Mouse (Mus musculus) liver, postnatal 0 days (tissue): Measurements from ENCODE around the gene Samm50. TPM values are rescaled to one million over a fixed set of nuclear protein-coding genes. Genes with fewer than 3 reads are reported as not detected.
A peak's percentile ranks its signal among the peaks of the same experiment; 100 is the strongest.

Experiments
- ATAC-seq: fragments of 200-750 bp; cut with Nextera tagmentation; 2 replicates; pipeline ENCODE4 v1.8.0; 2017; ENCODE audit warnings: mild to moderate bottlenecking, moderate library complexity
- DNase-seq: peaks from one replicate; pipeline ENCODE4 v3.0.0-alpha.2; 2016
- H3K27ac ChIP-seq: fragments of 300-500 bp; sonication (generic); 2 replicates; pipeline ENCODE4 v1.5.1; 2014; ENCODE audit warnings: antibody characterized with exemption, moderate library complexity, mild to moderate bottlenecking, low read depth
- H3K27me3 ChIP-seq: fragments of 300-500 bp; sonication (generic); 2 replicates; pipeline ENCODE4 v1.6.1; 2014; ENCODE audit warnings: low read length, control low read depth, mixed read lengths; ENCODE audit not compliant: insufficient read depth
- H3K36me3 ChIP-seq: fragments of 300-500 bp; sonication (generic); replicated peaks from 2 replicates; pipeline ENCODE4 v1.6.1; 2014; ENCODE audit warnings: mild to moderate bottlenecking, control low read depth, low read length, moderate library complexity, mixed read lengths; ENCODE audit not compliant: insufficient read depth
- H3K4me1 ChIP-seq: fragments of 300-500 bp; sonication (generic); 2 replicates; pipeline ENCODE4 v1.6.1; 2014; ENCODE audit warnings: antibody characterized with exemption, mild to moderate bottlenecking, control low read depth; ENCODE audit not compliant: insufficient read depth
- H3K4me2 ChIP-seq: fragments of 300-500 bp; sonication (generic); 2 replicates; pipeline ENCODE4 v1.6.1; 2014; ENCODE audit warnings: low read depth, mild to moderate bottlenecking, low read length, moderate library complexity, mixed read lengths
- H3K4me3 ChIP-seq: fragments of 300-500 bp; sonication (generic); 2 replicates; pipeline ENCODE4 v1.5.1; 2014; ENCODE audit warnings: low read depth, low read length
- H3K9ac ChIP-seq: fragments of 300-500 bp; sonication (generic); replicated peaks from 2 replicates; pipeline ENCODE4 v1.6.1; 2014; ENCODE audit warnings: mild to moderate bottlenecking, moderate library complexity
- H3K9me3 ChIP-seq: fragments of 300-500 bp; sonication (generic); 2 replicates; pipeline ENCODE4 v1.6.1; 2016; ENCODE audit warnings: mild to moderate bottlenecking, control low read depth, low read length, mixed read lengths
- CTCF ChIP-seq: sonication (generic); IDR thresholded peaks from 2 replicates; pipeline ENCODE4 v1.5.1; 2016; ENCODE audit warnings: antibody characterized with exemption, low read depth
- EP300 ChIP-seq: IDR thresholded peaks from 2 replicates; pipeline ENCODE4 v1.6.1; 2016; ENCODE audit warnings: antibody characterized with exemption, low read depth, mild to moderate bottlenecking
- WGBS: fragments of 180-500 bp; shearing (Covaris S2); extraction: QIAGEN DNeasy Blood & Tissue Kit; methylation state at CpG from one replicate; pipeline ENCODE4 v1.1.7; 2014; ENCODE audit not compliant: insufficient replicate concordance; 5-methylcytosine and 5-hydroxymethylcytosine counted together
- polyA plus RNA-seq: library from polyadenylated mRNA; unstranded; fragments of >200 nt; fragmentation: Nextera tagmentation; extraction: Ambion mirVana; gene quantifications from 2 replicates; pipeline ENCODE4 v1.2.1, GENCODE M21; 2015

Samm50 gene
- polyA plus RNA-seq, 1 experiment from 2014 or later: 103 TPM

GRCm38 (mm10) chr15:84213162-84213739, 21.2 kb downstream of the Samm50 start:
- Histone ChIP-seq H3K36me3 (peaks cover 41% of the 10 kb centered on the region), H3K27ac (no peak overlapping the region), H3K9me3 (no peaks in the 10 kb centered on the region), H3K9ac (no peak overlapping the region), H3K27me3 (no peaks in the 10 kb centered on the region), H3K4me2 (no peak overlapping the region), H3K4me3 (no peak overlapping the region), H3K4me1 (peaks cover 37% of the 10 kb centered on the region)
- DNase-seq (no peak), ATAC-seq (no peak)
- 79% methylated on average over 6 of the region's 6 CpGs for WGBS
- TF ChIP-seq EP300: no peak
- no peak for TF ChIP-seq CTCF

DNA sequence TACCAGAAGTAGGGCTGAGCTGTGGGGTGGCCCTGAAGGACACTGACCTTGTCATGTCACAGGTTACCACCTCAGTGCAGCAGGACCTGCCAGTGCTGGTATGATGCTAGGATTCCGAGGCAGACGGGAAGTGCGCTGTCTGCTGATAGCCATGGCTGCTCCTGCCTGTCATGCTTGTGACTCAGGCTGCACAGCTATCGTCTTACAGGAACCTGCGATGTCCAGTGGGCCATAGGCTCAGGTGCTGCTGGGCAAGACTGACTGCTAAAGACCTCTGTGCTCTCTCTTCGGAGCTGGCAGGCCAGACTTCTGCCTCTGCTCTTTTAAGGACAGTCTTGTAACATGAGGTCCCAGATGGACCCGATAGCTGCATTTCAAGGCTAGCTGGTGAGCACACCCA, 22.4 kb downstream of the Samm50 start:
- TF ChIP-seq EP300: no peak
- no peak for TF ChIP-seq CTCF
- no peak overlapping the region for H3K4me3 ChIP-seq
- H3K27ac ChIP-seq: no peak overlapping the region
- H3K9ac ChIP-seq: no peak overlapping the region
- ATAC-seq: no peak
- H3K36me3 ChIP-seq: peaks cover 40% of the 10 kb centered on the region
- no peaks in the 10 kb centered on the region for H3K27me3 ChIP-seq
- no peaks in the 10 kb centered on the region for H3K9me3 ChIP-seq
- H3K4me2 ChIP-seq: no peak overlapping the region
- peaks cover 30% of the 10 kb centered on the region for H3K4me1 ChIP-seq
- WGBS: 85% methylated on average over 7 of the region's 7 CpGs
- no peak for DNase-seq

DNA sequence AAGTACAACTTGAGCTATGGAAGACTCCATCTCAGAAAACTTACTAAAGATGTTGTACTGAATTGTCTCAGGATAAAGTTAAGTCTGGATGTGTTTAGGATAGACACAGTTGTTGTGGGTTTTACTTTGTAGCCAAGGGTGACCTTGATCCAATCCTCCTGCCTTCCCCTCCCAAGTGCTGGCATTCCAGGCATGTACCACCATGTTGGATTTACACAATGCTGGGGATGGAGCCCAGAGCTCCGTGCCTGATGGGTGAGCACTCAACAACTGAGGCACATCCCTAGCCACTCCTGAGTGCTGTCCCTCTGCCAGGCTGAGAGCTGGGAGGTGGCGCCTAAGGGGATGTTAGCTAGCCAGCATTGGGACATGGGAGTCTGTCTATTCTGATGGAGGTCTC, 23.2 kb downstream of the Samm50 start:
- no peak overlapping the region for H3K9ac ChIP-seq
- peaks cover 22% of the 10 kb centered on the region for H3K4me1 ChIP-seq
- 79% methylated on average over 2 of the region's 2 CpGs for WGBS
- no peak overlapping the region for H3K27ac ChIP-seq
- DNase-seq (no peak), ATAC-seq (no peak)
- TF ChIP-seq EP300 (no peak), CTCF (no peak)
- no peak overlapping the region for H3K4me3 ChIP-seq
- H3K9me3 ChIP-seq: no peaks in the 10 kb centered on the region
- H3K27me3 ChIP-seq: no peaks in the 10 kb centered on the region
- H3K4me2 ChIP-seq: no peak overlapping the region
- peaks cover 32% of the 10 kb centered on the region for H3K36me3 ChIP-seq

- no peak overlapping the region for H3K9ac ChIP-seq
- ATAC-seq: no peak
- no peak overlapping the region for H3K4me3 ChIP-seq
- H3K4me1 ChIP-seq: peaks cover 16% of the 10 kb centered on the region
- TF ChIP-seq CTCF (no peak), EP300 (no peak)
- H3K27me3 ChIP-seq: no peaks in the 10 kb centered on the region
- DNase-seq: no peak
- peaks cover 28% of the 10 kb centered on the region for H3K36me3 ChIP-seq
- H3K9me3 ChIP-seq: no peaks in the 10 kb centered on the region
- H3K27ac ChIP-seq: 0 out of 2 replicates have a peak overlapping the region, but pooled peaks have one; percentile 34
- no peak overlapping the region for H3K4me2 ChIP-seq
These were observed 24.0 kb downstream of the Samm50 start for GRCm38 (mm10) chr15:84216026-84216425.

- Histone ChIP-seq H3K9ac (no peak overlapping the region; the same call in 1 of the 2 replicates), H3K4me3 (no peak overlapping the region), H3K4me2 (no peak overlapping the region), H3K36me3 (peaks cover 23% of the 10 kb centered on the region), H3K9me3 (no peaks in the 10 kb centered on the region), H3K4me1 (peaks cover 16% of the 10 kb centered on the region), H3K27me3 (no peaks in the 10 kb centered on the region), H3K27ac (peak overlapping the region; percentile 34; the same call in 1 of the 2 replicates)
- WGBS: 55% methylated on average over 7 of the region's 7 CpGs
- TF ChIP-seq EP300 (no peak), CTCF (no peak)
- ATAC-seq: no peak
- no peak for DNase-seq
These were observed 24.5 kb downstream of the Samm50 start for GRCm38 (mm10) chr15:84216461-84217084.

DNA sequence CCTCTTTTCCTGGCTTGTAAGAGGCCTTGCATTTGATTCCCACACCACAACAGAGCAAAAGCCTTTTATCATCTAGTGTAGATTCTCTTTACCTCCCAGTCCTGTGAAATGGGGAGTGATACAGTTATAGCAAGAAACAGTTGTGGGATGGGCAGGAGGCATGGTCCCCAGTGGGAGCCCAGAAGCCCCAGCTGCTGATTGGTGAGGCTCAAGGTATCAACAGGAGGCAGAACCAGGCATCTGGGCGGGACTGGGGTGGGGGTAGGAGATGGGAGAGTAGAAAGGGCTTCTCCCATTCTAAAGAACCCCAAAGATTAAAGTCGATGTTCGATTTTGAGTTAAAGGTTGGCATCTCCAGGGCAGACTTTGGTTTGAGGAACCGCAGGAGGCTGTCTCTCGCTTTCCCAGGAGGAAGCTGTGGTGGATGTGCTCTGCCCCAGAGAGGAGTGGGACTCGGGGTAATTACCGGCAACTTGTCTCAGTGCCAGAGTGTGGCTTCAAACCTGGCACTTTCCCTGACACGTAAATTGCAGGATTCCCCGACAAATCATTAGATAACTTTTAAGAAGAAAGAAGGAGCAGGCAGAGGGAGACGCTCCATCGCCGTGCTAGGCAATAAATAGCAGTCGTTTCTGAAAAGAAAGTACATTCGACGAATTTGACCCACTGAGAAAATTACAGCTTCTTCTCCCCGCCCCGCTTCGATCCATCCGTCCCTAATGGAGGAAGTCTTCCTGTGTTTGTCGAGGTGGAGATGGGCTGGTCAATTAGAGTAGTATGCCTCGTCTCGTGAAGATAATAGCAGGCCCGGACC, 26.1 kb downstream of the Samm50 start:
- Histone ChIP-seq H3K27me3 (no peaks in the 10 kb centered on the region), H3K9ac (no peak overlapping the region), H3K9me3 (no peaks in the 10 kb centered on the region), H3K4me3 (no peak overlapping the region), H3K4me1 (peaks cover 16% of the 10 kb centered on the region), H3K36me3 (peaks cover 15% of the 10 kb centered on the region), H3K4me2 (no peak overlapping the region), H3K27ac (no peak overlapping the region)
- 38% methylated on average over 23 of the region's 23 CpGs for WGBS
- ATAC-seq (no peak), DNase-seq (no peak)
- TF ChIP-seq CTCF (no peak), EP300 (no peak)
